Mouse (Mus musculus) left cerebral cortex, postnatal 25 days (tissue): ENCODE data around the gene Mmp28. TPM values are rescaled to one million over a fixed set of nuclear protein-coding genes. Genes with fewer than 3 reads are reported as not detected.

Source experiments
- DNase-seq, 2 experiments: peaks; one replicate each; pipeline ENCODE4 v3.0.0; 2022; ENCODE audit warnings: low spot score in 2 of 2, mixed read lengths in 1 of 2
- intact Hi-C: fragments of 180-260 bp; cut with DNase I; formaldehyde crosslinking; loops from one replicate; pipeline ENCODE4 v1.15.1; 2025
- total RNA-seq, 2 experiments: library from RNA; stranded (reverse); gene quantifications; 2 replicates each; pipeline ENCODE4 v1.2.3; 2021

The Mmp28 gene
- 1 to 10 TPM; 3.9 to 4.3 TPM for total RNA-seq

GRCm38 (mm10) chr11:83462711-83463244 lies at the start of gene Mmp28:
TSS of gene Mmp28 (minus strand) at chr11:83463071.
- intact Hi-C loops: no loop called here
- DNase-seq: peak; percentile 16 to 22

GRCm38 (mm10) chr11:83509521-83509920 lies 46.6 kb upstream of the Mmp28 start:
- intact Hi-C loops: no loop called here
- no peak for DNase-seq

- intact Hi-C loops: no loop called here
- no peak for DNase-seq
These were observed 41.4 kb upstream of the Mmp28 start for GRCm38 (mm10) chr11:83504308-83504707.

- no peak for DNase-seq
- intact Hi-C loops: no loop called here
These were observed 32.7 kb upstream of the Mmp28 start for GRCm38 (mm10) chr11:83495571-83495970.

GRCm38 (mm10) chr11:83491488-83491887 lies 28.6 kb upstream of the Mmp28 start:
- intact Hi-C loops: no loop called here
- no peak for DNase-seq

- no peak for DNase-seq
- intact Hi-C loops: no loop called here
These were observed 10.6 kb upstream of the Mmp28 start for GRCm38 (mm10) chr11:83473235-83474016.

- intact Hi-C loops: loop anchor here (1.0 kb wide), 1 partner anchor 32 kb away; no protein-coding TSS in a partner anchor
These were observed 9.7 kb upstream of the Mmp28 start, which contains the start of gene Taf15 for GRCm38 (mm10) chr11:83472324-83473234. TSS of gene Taf15 (plus strand) at chr11:83473086.

GRCm38 (mm10) chr11:83471766-83472165 lies 8.9 kb upstream of the Mmp28 start:
- no peak for DNase-seq
- intact Hi-C loops: loop anchor here (1.0 kb wide), 1 partner anchor 31 kb away; no protein-coding TSS in a partner anchor

More at GRCm38 (mm10) chr11:83472324-83473234, 9.7 kb upstream of the Mmp28 start, which contains the start of gene Taf15:
- DNase-seq: peak; percentile 99

- intact Hi-C loops: no loop called here
- DNase-seq: peak in 1 of 2 experiments; percentile 76
These were observed 5.9 kb upstream of the Mmp28 start for GRCm38 (mm10) chr11:83468765-83469164.

GRCm38 (mm10) chr11:83467120-83467652 lies 4.3 kb upstream of the Mmp28 start:
- DNase-seq: peak in 1 of 2 experiments; percentile 33
- intact Hi-C loops: no loop called here

GRCm38 (mm10) chr11:83465976-83466375 lies 3.1 kb upstream of the Mmp28 start:
- DNase-seq: peak in 1 of 2 experiments; percentile 26
- intact Hi-C loops: no loop called here

GRCm38 (mm10) chr11:83461462-83462027 lies 1.3 kb downstream of the Mmp28 start:
- no peak for DNase-seq

GRCm38 (mm10) chr11:83457912-83458601 lies 4.8 kb downstream of the Mmp28 start:
- no peak for DNase-seq
- intact Hi-C loops: no loop called here

More at GRCm38 (mm10) chr11:83461462-83462027, 1.3 kb downstream of the Mmp28 start:
- intact Hi-C loops: no loop called here

- intact Hi-C loops: no loop called here
- no peak for DNase-seq
These were observed 5.6 kb downstream of the Mmp28 start for GRCm38 (mm10) chr11:83457257-83457656.

- no peak for DNase-seq
- intact Hi-C loops: no loop called here
These were observed 7.3 kb downstream of the Mmp28 start for GRCm38 (mm10) chr11:83455608-83456007.

GRCm38 (mm10) chr11:83454548-83454947 lies 8.3 kb downstream of the Mmp28 start:
- no peak for DNase-seq
- intact Hi-C loops: no loop called here

GRCm38 (mm10) chr11:83451281-83451680 lies 11.6 kb downstream of the Mmp28 start:
- DNase-seq: no peak
- intact Hi-C loops: no loop called here

- intact Hi-C loops: no loop called here
- DNase-seq: no peak
These were observed 12.3 kb downstream of the Mmp28 start for GRCm38 (mm10) chr11:83450550-83450949.

GRCm38 (mm10) chr11:83449298-83449697 lies 13.6 kb downstream of the Mmp28 start:
- no peak for DNase-seq
- intact Hi-C loops: loop anchor here (10.0 kb wide), 1 partner anchor 186 kb away; no protein-coding TSS in a partner anchor
